Mouse (Mus musculus): ENCODE data around the gene Oas1h. TPM values are rescaled to one million over a fixed set of nuclear protein-coding genes. Genes with fewer than 3 reads are reported as not detected.

The Oas1h gene
- polyA plus RNA-seq (2014; fragmentation: Nextera tagmentation; extraction: Ambion mirVana): not detected in 2 replicates

GRCm38 (mm10) chr5:120861121-120861520 is at the start of gene Oas1h:
Oas1h (plus strand) TSS chr5:120861421.
- 48% methylated on average over 4 of the region's 4 CpGs for WGBS
- no peak for ATAC-seq

GRCm38 (mm10) chr5:120811951-120812819 is 49.0 kb upstream of the Oas1h start, which contains the start of gene Oas1c:
Oas1c (minus strand) TSS chr5:120812514.
- ATAC-seq (peak; percentile 84), DNase-seq (ENCODE audit: low spot score) (peak; percentile 88)
- Histone ChIP-seq H3K36me3 (ENCODE audit: control insufficient read depth, insufficient read depth, low read length) (no peaks in the 10 kb centered on the region), H3K4me1 (ENCODE audit: control insufficient read depth, insufficient read depth, low read length) (peaks cover 5% of the 10 kb centered on the region; the same call in 1 of the 2 replicates), H3K27me3 (replicated peaks; ENCODE audit: control insufficient read depth, insufficient read depth, low read length) (no peaks in the 10 kb centered on the region), H3K9ac (ENCODE audit: low read length) (peak within 1 kb of the TSS; percentile 52), H3K27ac (ENCODE audit: low read depth, low read length) (no peak within 1 kb of the TSS), H3K4me2 (ENCODE audit: low read length) (peak within 1 kb of the TSS; percentile 48), H3K4me3 (ENCODE audit: low read depth, low read length) (peak within 1 kb of the TSS; percentile 21), H3K9me3 (replicated peaks; ENCODE audit: control insufficient read depth, low read length) (no peaks in the 10 kb centered on the region)
- WGBS: 6% methylated on average over 18 of the region's 18 CpGs

More at GRCm38 (mm10) chr5:120861121-120861520, at the start of gene Oas1h:
- Histone ChIP-seq H3K9me3 (replicated peaks; ENCODE audit: control insufficient read depth, low read length) (no peaks in the 10 kb centered on the region), H3K9ac (ENCODE audit: low read length) (no peak within 1 kb of the TSS), H3K4me2 (ENCODE audit: low read length) (no peak within 1 kb of the TSS), H3K4me1 (ENCODE audit: control insufficient read depth, insufficient read depth, low read length) (no peaks in the 10 kb centered on the region), H3K27me3 (replicated peaks; ENCODE audit: control insufficient read depth, insufficient read depth, low read length) (no peaks in the 10 kb centered on the region), H3K4me3 (ENCODE audit: low read depth, low read length) (no peak within 1 kb of the TSS), H3K27ac (ENCODE audit: low read depth, low read length) (no peak within 1 kb of the TSS), H3K36me3 (ENCODE audit: control insufficient read depth, insufficient read depth, low read length) (no peaks in the 10 kb centered on the region)
- DNase-seq (ENCODE audit: low spot score): no peak

GRCm38 (mm10) chr5:120813023-120813422 is 48.2 kb upstream of the Oas1h start:
- H3K4me1 ChIP-seq (ENCODE audit: control insufficient read depth, insufficient read depth, low read length): peaks cover 5% of the 10 kb centered on the region; the same call in 1 of the 2 replicates
- no peak overlapping the region; the same call in 1 of the 2 replicates for H3K9ac ChIP-seq (ENCODE audit: low read length)
- no peaks in the 10 kb centered on the region for H3K9me3 ChIP-seq (replicated peaks; ENCODE audit: control insufficient read depth, low read length)
- H3K27me3 ChIP-seq (replicated peaks; ENCODE audit: control insufficient read depth, insufficient read depth, low read length): no peaks in the 10 kb centered on the region
- WGBS: 83% methylated on average over 6 of the region's 6 CpGs
- H3K36me3 ChIP-seq (ENCODE audit: control insufficient read depth, insufficient read depth, low read length): no peaks in the 10 kb centered on the region
- DNase-seq (ENCODE audit: low spot score) (no peak), ATAC-seq (no peak)
- H3K4me2 ChIP-seq (ENCODE audit: low read length): peak overlapping the region; percentile 48
- H3K4me3 ChIP-seq (ENCODE audit: low read depth, low read length): peak overlapping the region; percentile 21; the same call in 1 of the 2 replicates
- H3K27ac ChIP-seq (ENCODE audit: low read depth, low read length): no peak overlapping the region

- H3K4me3 ChIP-seq (ENCODE audit: low read depth, low read length): no peak overlapping the region
- WGBS: 68% methylated on average over 3 of the region's 3 CpGs
- H3K4me2 ChIP-seq (ENCODE audit: low read length): no peak overlapping the region
- DNase-seq (ENCODE audit: low spot score) (no peak), ATAC-seq (no peak)
- no peak overlapping the region for H3K27ac ChIP-seq (ENCODE audit: low read depth, low read length)
- no peaks in the 10 kb centered on the region for H3K36me3 ChIP-seq (ENCODE audit: control insufficient read depth, insufficient read depth, low read length)
- no peak overlapping the region for H3K9ac ChIP-seq (ENCODE audit: low read length)
- no peaks in the 10 kb centered on the region for H3K27me3 ChIP-seq (replicated peaks; ENCODE audit: control insufficient read depth, insufficient read depth, low read length)
- H3K4me1 ChIP-seq (ENCODE audit: control insufficient read depth, insufficient read depth, low read length): peaks cover 5% of the 10 kb centered on the region; the same call in 1 of the 2 replicates
- no peaks in the 10 kb centered on the region; the same call in 1 of the 2 replicates for H3K9me3 ChIP-seq (replicated peaks; ENCODE audit: control insufficient read depth, low read length)
These were observed 45.3 kb upstream of the Oas1h start for GRCm38 (mm10) chr5:120815949-120816348.

GRCm38 (mm10) chr5:120818999-120819398 is 42.2 kb upstream of the Oas1h start:
- no peaks in the 10 kb centered on the region for H3K27me3 ChIP-seq (replicated peaks; ENCODE audit: control insufficient read depth, insufficient read depth, low read length)
- no peak overlapping the region for H3K4me2 ChIP-seq (ENCODE audit: low read length)
- no peak overlapping the region for H3K4me3 ChIP-seq (ENCODE audit: low read depth, low read length)
- DNase-seq (ENCODE audit: low spot score) (no peak), ATAC-seq (no peak)
- H3K36me3 ChIP-seq (ENCODE audit: control insufficient read depth, insufficient read depth, low read length): no peaks in the 10 kb centered on the region
- H3K9ac ChIP-seq (ENCODE audit: low read length): no peak overlapping the region
- H3K4me1 ChIP-seq (ENCODE audit: control insufficient read depth, insufficient read depth, low read length): no peaks in the 10 kb centered on the region
- no peak overlapping the region for H3K27ac ChIP-seq (ENCODE audit: low read depth, low read length)
- H3K9me3 ChIP-seq (replicated peaks; ENCODE audit: control insufficient read depth, low read length): no peaks in the 10 kb centered on the region; the same call in 1 of the 2 replicates

- Histone ChIP-seq H3K27me3 (replicated peaks; ENCODE audit: control insufficient read depth, insufficient read depth, low read length) (no peaks in the 10 kb centered on the region), H3K9ac (ENCODE audit: low read length) (no peak overlapping the region), H3K4me2 (ENCODE audit: low read length) (no peak overlapping the region), H3K4me3 (ENCODE audit: low read depth, low read length) (no peak overlapping the region), H3K36me3 (ENCODE audit: control insufficient read depth, insufficient read depth, low read length) (no peaks in the 10 kb centered on the region), H3K4me1 (ENCODE audit: control insufficient read depth, insufficient read depth, low read length) (peaks cover 8% of the 10 kb centered on the region), H3K9me3 (replicated peaks; ENCODE audit: control insufficient read depth, low read length) (no peaks in the 10 kb centered on the region), H3K27ac (ENCODE audit: low read depth, low read length) (no peak overlapping the region)
- DNase-seq (ENCODE audit: low spot score) (no peak), ATAC-seq (no peak)
- WGBS: 82% methylated on average over 4 of the region's 4 CpGs
These were observed 30.2 kb upstream of the Oas1h start for GRCm38 (mm10) chr5:120831031-120831430.

- DNase-seq (ENCODE audit: low spot score): peak; percentile 48
- H3K27ac ChIP-seq (ENCODE audit: low read depth, low read length): no peak overlapping the region
- WGBS: 5% methylated on average over 17 of the region's 17 CpGs
These were observed 27.6 kb upstream of the Oas1h start for GRCm38 (mm10) chr5:120833335-120834280.

GRCm38 (mm10) chr5:120836731-120837585 is 24.3 kb upstream of the Oas1h start:
- WGBS: 7% methylated on average over 8 of the region's 8 CpGs

More at GRCm38 (mm10) chr5:120833335-120834280, 27.6 kb upstream of the Oas1h start:
- ATAC-seq: no peak
- no peaks in the 10 kb centered on the region for H3K9me3 ChIP-seq (replicated peaks; ENCODE audit: control insufficient read depth, low read length)
- H3K4me2 ChIP-seq (ENCODE audit: low read length): peak overlapping the region; percentile 35
- H3K4me1 ChIP-seq (ENCODE audit: control insufficient read depth, insufficient read depth, low read length): peaks cover 8% of the 10 kb centered on the region
- no peaks in the 10 kb centered on the region for H3K27me3 ChIP-seq (replicated peaks; ENCODE audit: control insufficient read depth, insufficient read depth, low read length)
- no peak overlapping the region for H3K9ac ChIP-seq (ENCODE audit: low read length)
- H3K4me3 ChIP-seq (ENCODE audit: low read depth, low read length): no peak overlapping the region
- no peaks in the 10 kb centered on the region for H3K36me3 ChIP-seq (ENCODE audit: control insufficient read depth, insufficient read depth, low read length)

More at GRCm38 (mm10) chr5:120836731-120837585, 24.3 kb upstream of the Oas1h start:
- H3K36me3 ChIP-seq (ENCODE audit: control insufficient read depth, insufficient read depth, low read length): no peaks in the 10 kb centered on the region
- no peak overlapping the region for H3K27ac ChIP-seq (ENCODE audit: low read depth, low read length)
- no peak overlapping the region for H3K9ac ChIP-seq (ENCODE audit: low read length)
- H3K4me1 ChIP-seq (ENCODE audit: control insufficient read depth, insufficient read depth, low read length): peaks cover 8% of the 10 kb centered on the region
- peak; percentile 53 for DNase-seq (ENCODE audit: low spot score)
- H3K4me3 ChIP-seq (ENCODE audit: low read depth, low read length): no peak overlapping the region
- ATAC-seq: no peak
- H3K9me3 ChIP-seq (replicated peaks; ENCODE audit: control insufficient read depth, low read length): no peaks in the 10 kb centered on the region
- no peaks in the 10 kb centered on the region for H3K27me3 ChIP-seq (replicated peaks; ENCODE audit: control insufficient read depth, insufficient read depth, low read length)
- H3K4me2 ChIP-seq (ENCODE audit: low read length): no peak overlapping the region

Data from forebrain, embryonic 14.5 days (tissue).